Mouse (Mus musculus) CH12.LX (cell line): ENCODE measurements at regions not wholly inside any gene's neighbourhood (a gene's known extent, or its start where the extent isn't known, plus 50 kb on each side); places are given as distances from the start of the nearest gene placed in this dataset.

ENCODE experiments used
- DNase-seq: peaks from one replicate; pipeline ENCODE4 v3.0.0-alpha.2; 2013; ENCODE audit errors: extremely low read depth
- H3K27ac ChIP-seq: 2 replicates; pipeline ENCODE4 v1.5.1; 2012; ENCODE audit warnings: low read depth, mild to moderate bottlenecking, control low read depth, moderate library complexity; ENCODE audit not compliant: insufficient read depth
- H3K27me3 ChIP-seq: replicated peaks from 2 replicates; pipeline ENCODE3; 2012; ENCODE audit warnings: inconsistent platforms
- H3K36me3 ChIP-seq, 2 experiments: replicated peaks in 1 of 2; 2 replicates each; pipeline versions ENCODE3 to v1.6.1; 2012; ENCODE audit warnings: inconsistent platforms in 1 of 2, low read length in 1 of 2, mild to moderate bottlenecking in 1 of 2, mixed read lengths in 1 of 2, moderate library complexity in 1 of 2; ENCODE audit not compliant: control insufficient read depth in 1 of 2, insufficient read depth in 1 of 2
- H3K4me1 ChIP-seq, 2 experiments: 2 replicates each; pipeline ENCODE4 v1.6.1; 2012; ENCODE audit warnings: inconsistent platforms in 1 of 2, moderate library complexity in 1 of 2; ENCODE audit not compliant: insufficient read depth in 2 of 2, control insufficient read depth in 1 of 2
- H3K4me2 ChIP-seq: 2 replicates; pipeline ENCODE4 v1.6.1; 2012; ENCODE audit warnings: low read depth, mild to moderate bottlenecking, control low read depth; ENCODE audit not compliant: poor library complexity, insufficient read depth, severe bottlenecking
- H3K4me3 ChIP-seq, 3 experiments: fragments of 150-350 bp in 1 of 3; sonication (generic) in 1 of 3; replicated peaks in 1 of 3; 2 replicates each; pipeline versions ENCODE3 to v1.5.1; 2011 to 2012; ENCODE audit warnings: low read depth in 2 of 3, low read length in 2 of 3, mild to moderate bottlenecking in 2 of 3, moderate library complexity in 2 of 3, control low read depth in 1 of 3, improper control_type of control experiment in 1 of 3, inconsistent platforms in 1 of 3, mixed read lengths in 1 of 3; ENCODE audit not compliant: poor library complexity in 1 of 3
- H3K79me2 ChIP-seq: replicated peaks from 2 replicates; pipeline ENCODE4 v1.6.1; 2012; ENCODE audit warnings: mild to moderate bottlenecking, moderate library complexity; ENCODE audit not compliant: control insufficient read depth, poor library complexity, insufficient read depth, severe bottlenecking; ENCODE audit errors: extremely low read depth
- H3K9ac ChIP-seq: 2 replicates; pipeline ENCODE4 v1.6.1; 2012; ENCODE audit warnings: low read depth, mild to moderate bottlenecking, control low read depth, moderate library complexity; ENCODE audit not compliant: insufficient read depth
- H3K9me3 ChIP-seq: replicated peaks from 2 replicates; pipeline ENCODE3; 2012; ENCODE audit warnings: low read length, inconsistent platforms, mixed read lengths
- BHLHE40 ChIP-seq: IDR thresholded peaks from 2 replicates; pipeline ENCODE4 v1.6.1; 2011; ENCODE audit warnings: mild to moderate bottlenecking, low read depth, low read length, improper control_type of control experiment
- CHD1 ChIP-seq: IDR thresholded peaks from 2 replicates; pipeline ENCODE4 v1.6.1; 2012; ENCODE audit warnings: low read depth, low read length, improper control_type of control experiment, inconsistent platforms
- ELF1 ChIP-seq: IDR thresholded peaks from 2 replicates; pipeline ENCODE4 v1.6.1; 2014; ENCODE audit warnings: low read depth, mild to moderate bottlenecking, inconsistent platforms, low read length, improper control_type of control experiment
- EP300 ChIP-seq: IDR thresholded peaks from 2 replicates; pipeline ENCODE4 v1.6.1; 2011; ENCODE audit warnings: low read length, improper control_type of control experiment
- HCFC1 ChIP-seq: IDR thresholded peaks from 2 replicates; pipeline ENCODE4 v1.6.1; 2012; ENCODE audit warnings: low read depth, mild to moderate bottlenecking, inconsistent platforms, low read length, improper control_type of control experiment
- IRF4 ChIP-seq: IDR thresholded peaks from 2 replicates; pipeline ENCODE4 v1.6.1; 2014; ENCODE audit warnings: low read depth, mild to moderate bottlenecking, inconsistent platforms, low read length, improper control_type of control experiment
- JUN ChIP-seq: IDR thresholded peaks from 2 replicates; pipeline ENCODE4 v1.6.1; 2011; ENCODE audit warnings: low read depth, mild to moderate bottlenecking, low read length, improper control_type of control experiment, moderate library complexity; ENCODE audit not compliant: insufficient read depth
- JUND ChIP-seq: conservative IDR thresholded peaks from 2 replicates; pipeline ENCODE4 v1.6.1; 2011; ENCODE audit warnings: low read depth, low read length, improper control_type of control experiment
- KAT2A ChIP-seq: IDR thresholded peaks from 2 replicates; pipeline ENCODE4 v1.6.1; 2012; ENCODE audit warnings: low read length, improper control_type of control experiment, inconsistent platforms; ENCODE audit not compliant: insufficient replicate concordance
- MAX ChIP-seq: IDR thresholded peaks from 2 replicates; pipeline ENCODE4 v1.6.1; 2011; ENCODE audit warnings: low read length, improper control_type of control experiment
- MAZ ChIP-seq: IDR thresholded peaks from 2 replicates; pipeline ENCODE4 v1.6.1; 2012; ENCODE audit warnings: low read depth, mild to moderate bottlenecking, inconsistent platforms, low read length, improper control_type of control experiment, moderate library complexity
- MEF2A ChIP-seq: IDR thresholded peaks from 2 replicates; pipeline ENCODE4 v1.6.1; 2014; ENCODE audit warnings: low read depth, mild to moderate bottlenecking, inconsistent platforms, low read length, improper control_type of control experiment, borderline replicate concordance
- NELFE ChIP-seq: IDR thresholded peaks from 2 replicates; pipeline ENCODE4 v1.6.1; 2011; ENCODE audit warnings: low read depth, low read length, improper control_type of control experiment
- NRF1 ChIP-seq: IDR thresholded peaks from 2 replicates; pipeline ENCODE4 v1.6.1; 2014; ENCODE audit warnings: low read depth, mild to moderate bottlenecking, inconsistent platforms, low read length, improper control_type of control experiment, moderate library complexity
- RAD21 ChIP-seq: IDR thresholded peaks from 2 replicates; pipeline ENCODE4 v1.6.1; 2011; ENCODE audit warnings: low read depth, mild to moderate bottlenecking, low read length, improper control_type of control experiment, moderate library complexity
- TBP ChIP-seq: conservative IDR thresholded peaks from 2 replicates; pipeline ENCODE4 v1.6.1; 2011; ENCODE audit warnings: low read depth, low read length, improper control_type of control experiment
- UBTF ChIP-seq: IDR thresholded peaks from 2 replicates; pipeline ENCODE4 v1.6.1; 2012; ENCODE audit warnings: low read depth, mild to moderate bottlenecking, inconsistent platforms, low read length, improper control_type of control experiment, moderate library complexity
- dilution Hi-C: fragments of 300-500 bp; cut with MboI; formaldehyde crosslinking; loops from 2 replicates; pipeline ENCODE4 v1.14.3; 2020; ENCODE audit warnings: low sequenced_read_pairs; ENCODE audit not compliant: extremely low pct_unique_long_range_greater_than_20kb, extremely low pct_ligation_motif_present
- in situ Hi-C: fragments of 300-500 bp; cut with MboI; formaldehyde crosslinking; loops from 3 replicates; pipeline ENCODE4 v1.14.3; 2019; ENCODE audit warnings: low sequenced_read_pairs, low pct_ligation_motif_present, low pct_unique_long_range_greater_than_20kb, mixed read lengths

GRCm38 (mm10) chr3:15073847-15074246 is 187.8 kb downstream of the Car2 start:
- dilution Hi-C loops: no loop called here

GRCm38 (mm10) chr3:15074949-15075348 is 188.9 kb downstream of the Car2 start:
- Histone ChIP-seq H3K27me3 (no peaks in the 10 kb centered on the region), H3K4me3 (no peak overlapping the region), H3K9ac (no peak overlapping the region), H3K36me3 (no peaks in the 10 kb centered on the region), H3K79me2 (no peaks in the 10 kb centered on the region), H3K4me2 (no peak overlapping the region), H3K9me3 (no peaks in the 10 kb centered on the region), H3K4me1 (no peaks in the 10 kb centered on the region), H3K27ac (no peak overlapping the region)
- DNase-seq: no peak
- in situ Hi-C loops: loop anchor here (25.0 kb wide), 1 partner anchor 188 kb away; the partner anchor contains the start of gene Car2
- TF ChIP-seq MAX: no peak
- TF ChIP-seq MEF2A: no peak
- dilution Hi-C loops: no loop called here

More at GRCm38 (mm10) chr3:15073847-15074246, 187.8 kb downstream of the Car2 start:
- H3K27ac ChIP-seq: no peak overlapping the region
- no peaks in the 10 kb centered on the region for H3K9me3 ChIP-seq
- H3K4me2 ChIP-seq: no peak overlapping the region
- in situ Hi-C loops: loop anchor here (25.0 kb wide), 1 partner anchor 187 kb away; the partner anchor contains the start of gene Car2
- H3K4me3 ChIP-seq: no peak overlapping the region
- H3K79me2 ChIP-seq: no peaks in the 10 kb centered on the region
- TF ChIP-seq NELFE (no peak), ELF1 (no peak), EP300 (no peak), KAT2A (no peak), UBTF (no peak), BHLHE40 (no peak), JUND (no peak), RAD21 (no peak), TBP (no peak), MAZ (no peak), NRF1 (no peak), CHD1 (no peak), JUN (no peak), HCFC1 (no peak), IRF4 (no peak), MEF2A (no peak)
- no peak for DNase-seq
- no peaks in the 10 kb centered on the region for H3K4me1 ChIP-seq
- H3K36me3 ChIP-seq: no peaks in the 10 kb centered on the region
- H3K27me3 ChIP-seq: no peaks in the 10 kb centered on the region
- no peak overlapping the region for H3K9ac ChIP-seq
